Comparison of ENCODE assay signal across 10 mouse cellular contexts in genomic region chr10:9071630-9072029, GRCm38 (mm10).
DNase-seq lines count a peak whose midpoint lies in the region; ATAC-seq and TF ChIP-seq lines count a peak whose summit lies in the region.
"Had no signal": no experiment of that assay in that cellular context is flagged by ENCODE, and none has a peak within 500 bp of the region (broad histone marks: within the 10 kb centered on the region; RNA-seq: fewer than 3 reads in every experiment).

No protein-coding gene starts in this region.

- H3K4me1 ChIP-seq in forebrain, postnatal 0 days (ENCODE audit: insufficient read depth) = no peaks in the 10 kb centered on the region
- H3K4me1 ChIP-seq in forebrain, embryonic 15.5 days = no peaks in the 10 kb centered on the region
- no peaks in the 10 kb centered on the region for H3K4me1 ChIP-seq in midbrain, postnatal 0 days (ENCODE audit: insufficient read depth, low read length)
- H3K4me1 ChIP-seq in midbrain, embryonic 15.5 days = peaks cover 6% of the 10 kb centered on the region; the same call in 1 of the 2 replicates
- H3K4me1 ChIP-seq in forebrain, embryonic 16.5 days (replicated peaks; ENCODE audit: control insufficient read depth, insufficient read depth, low read length) = no peaks in the 10 kb centered on the region
- H3K4me1 ChIP-seq: liver, embryonic 13.5 days had no signal

- TF ChIP-seq CTCF in forebrain, postnatal 0 days (IDR thresholded peaks at IDR 0.05; ENCODE audit: low read depth) = peak; percentile 49
- TF ChIP-seq CTCF in midbrain, postnatal 0 days (IDR thresholded peaks at IDR 0.05) = peak; percentile 61

- H3K9me3 ChIP-seq in forebrain, postnatal 0 days (ENCODE audit: low read length) = no peaks in the 10 kb centered on the region
- no peaks in the 10 kb centered on the region for H3K9me3 ChIP-seq in forebrain, embryonic 15.5 days
- no peaks in the 10 kb centered on the region for H3K9me3 ChIP-seq in midbrain, postnatal 0 days (ENCODE audit: low read length)
- no peaks in the 10 kb centered on the region for H3K9me3 ChIP-seq in midbrain, embryonic 15.5 days
- H3K9me3 ChIP-seq in forebrain, embryonic 16.5 days (ENCODE audit: control insufficient read depth, low read length) = no peaks in the 10 kb centered on the region
- H3K9me3 ChIP-seq: liver, embryonic 13.5 days had no signal

- no peak overlapping the region for H3K4me3 ChIP-seq in forebrain, postnatal 0 days (ENCODE audit: low read depth, low read length)
- H3K4me3 ChIP-seq in forebrain, embryonic 15.5 days = no peak overlapping the region
- no peak overlapping the region for H3K4me3 ChIP-seq in midbrain, postnatal 0 days (ENCODE audit: low read depth, low read length)
- no peak overlapping the region for H3K4me3 ChIP-seq in midbrain, embryonic 15.5 days
- H3K4me3 ChIP-seq in forebrain, embryonic 16.5 days (replicated peaks; ENCODE audit: low read length) = no peak overlapping the region
- H3K4me3 ChIP-seq: liver, embryonic 13.5 days had no signal

- 21% methylated on average over 5 of the region's 5 CpGs for whole genome bisulfite sequencing in forebrain, postnatal 0 days
- 21% methylated on average over 5 of the region's 5 CpGs for WGBS in forebrain, embryonic 15.5 days
- WGBS in midbrain, postnatal 0 days = 26% methylated on average over 5 of the region's 5 CpGs
- 26% methylated on average over 5 of the region's 5 CpGs for WGBS in midbrain, embryonic 15.5 days
- WGBS in forebrain, embryonic 16.5 days = 18% methylated on average over 5 of the region's 5 CpGs

- no peak overlapping the region for H3K4me2 ChIP-seq in forebrain, postnatal 0 days (ENCODE audit: low read depth)
- H3K4me2 ChIP-seq in forebrain, embryonic 15.5 days (replicated peaks) = no peak overlapping the region
- H3K4me2 ChIP-seq in midbrain, postnatal 0 days (ENCODE audit: low read depth, low read length, poor library complexity, severe bottlenecking) = no peak overlapping the region
- no peak overlapping the region for H3K4me2 ChIP-seq in midbrain, embryonic 15.5 days
- H3K4me2 ChIP-seq in forebrain, embryonic 16.5 days (ENCODE audit: low read length) = no peak overlapping the region
- H3K4me2 ChIP-seq: liver, embryonic 13.5 days had no signal

- no peak overlapping the region for H3K9ac ChIP-seq in forebrain, postnatal 0 days
- H3K9ac ChIP-seq in forebrain, embryonic 15.5 days (replicated peaks) = no peak overlapping the region
- no peak overlapping the region for H3K9ac ChIP-seq in midbrain, postnatal 0 days (replicated peaks; ENCODE audit: low read length, poor library complexity, severe bottlenecking)
- no peak overlapping the region for H3K9ac ChIP-seq in midbrain, embryonic 15.5 days
- no peak overlapping the region for H3K9ac ChIP-seq in forebrain, embryonic 16.5 days (replicated peaks; ENCODE audit: low read depth, low read length)
- H3K9ac ChIP-seq: liver, embryonic 13.5 days had no signal

- H3K36me3 ChIP-seq in forebrain, postnatal 0 days (ENCODE audit: insufficient read depth) = no peaks in the 10 kb centered on the region
- H3K36me3 ChIP-seq in forebrain, embryonic 15.5 days = no peaks in the 10 kb centered on the region
- H3K36me3 ChIP-seq in midbrain, postnatal 0 days (ENCODE audit: insufficient read depth, low read length) = no peaks in the 10 kb centered on the region
- H3K36me3 ChIP-seq in midbrain, embryonic 15.5 days (replicated peaks) = no peaks in the 10 kb centered on the region
- H3K36me3 ChIP-seq in forebrain, embryonic 16.5 days (ENCODE audit: control insufficient read depth, insufficient read depth) = no peaks in the 10 kb centered on the region
- H3K36me3 ChIP-seq: G1E; liver, embryonic 13.5 days had no signal

- DNase-seq in forebrain, postnatal 0 days = no peak
- DNase-seq in midbrain, postnatal 0 days (ENCODE audit: low spot score) = no peak
- DNase-seq in adrenal gland, postnatal 25 days = peak; percentile 69
- DNase-seq in induced T-regulatory cell, adult 2 months (ENCODE audit: low read depth) = peak; percentile 4
- peak; percentile 10 for DNase-seq in thymus, postnatal 14 days
- DNase-seq: liver, embryonic 13.5 days had no signal

- no peaks in the 10 kb centered on the region for H3K27me3 ChIP-seq in forebrain, postnatal 0 days (ENCODE audit: insufficient read depth, low read length)
- H3K27me3 ChIP-seq in forebrain, embryonic 15.5 days = no peaks in the 10 kb centered on the region
- no peaks in the 10 kb centered on the region for H3K27me3 ChIP-seq in midbrain, postnatal 0 days (ENCODE audit: insufficient read depth, low read length)
- no peaks in the 10 kb centered on the region for H3K27me3 ChIP-seq in midbrain, embryonic 15.5 days (replicated peaks)
- H3K27me3 ChIP-seq in forebrain, embryonic 16.5 days (replicated peaks; ENCODE audit: control insufficient read depth, insufficient read depth, low read length) = 0 out of 2 replicates have a peak, but pooled peaks cover 2% of the 10 kb centered on the region
- H3K27me3 ChIP-seq: liver, embryonic 13.5 days had no signal

- H3K27ac ChIP-seq in forebrain, postnatal 0 days (ENCODE audit: low read depth, low read length) = no peak overlapping the region
- H3K27ac ChIP-seq in forebrain, embryonic 15.5 days (replicated peaks) = no peak overlapping the region
- no peak overlapping the region for H3K27ac ChIP-seq in midbrain, postnatal 0 days (ENCODE audit: low read depth, low read length)
- H3K27ac ChIP-seq in midbrain, embryonic 15.5 days = no peak overlapping the region
- no peak overlapping the region for H3K27ac ChIP-seq in forebrain, embryonic 16.5 days (ENCODE audit: low read length)
- H3K27ac ChIP-seq: liver, embryonic 13.5 days had no signal

- no peak for ATAC-seq in forebrain, postnatal 0 days
- ATAC-seq in forebrain, embryonic 15.5 days (replicated peaks) = no peak
- no peak for ATAC-seq in midbrain, postnatal 0 days (ENCODE audit: low FRiP score)
- ATAC-seq in midbrain, embryonic 15.5 days (replicated peaks) = no peak
- no peak for ATAC-seq in forebrain, embryonic 16.5 days

Comparison
In these comparisons a context has a peak if more than half of its experiments do, and no peak if none do; other contexts are left out.
1. DNase-seq: peak in adrenal gland, postnatal 25 days (single experiment), induced T-regulatory cell, adult 2 months (single experiment) and thymus, postnatal 14 days (single experiment); none in forebrain, postnatal 0 days (single experiment) and midbrain, postnatal 0 days (single experiment).